Mouse (Mus musculus): Measurements from ENCODE around the gene Fkbp15. TPM values are rescaled to one million over a fixed set of nuclear protein-coding genes. Genes with fewer than 3 reads are reported as not detected.

Fkbp15 gene
- polyA plus RNA-seq, 1 experiment from 2014 or later = 19.2 TPM

DNA sequence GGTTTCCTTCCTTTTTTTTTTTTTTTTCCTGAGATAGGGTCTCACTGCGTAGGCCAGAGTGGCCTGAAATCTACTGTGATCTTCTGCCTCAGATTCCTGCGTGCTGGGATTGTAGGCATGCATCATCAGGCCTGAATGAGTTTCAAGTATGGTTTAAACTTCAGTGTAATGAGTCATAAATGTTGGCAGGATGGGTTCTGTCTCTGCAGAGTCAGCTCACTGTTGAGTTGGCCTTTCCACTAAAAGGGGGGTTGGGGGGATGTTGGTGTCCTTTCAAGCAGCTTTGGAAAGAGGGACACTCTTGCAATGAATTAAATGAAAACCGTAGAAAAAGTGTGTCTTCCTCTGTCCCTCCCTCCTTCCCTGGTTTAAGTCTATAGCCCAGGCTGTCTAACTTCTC lies 38.6 kb upstream of the Fkbp15 start:
- no peak overlapping the region for H3K9ac ChIP-seq (ENCODE audit: low read depth, low read length)
- no peaks in the 10 kb centered on the region for H3K9me3 ChIP-seq (replicated peaks; ENCODE audit: low read length)
- WGBS = 91% methylated on average over 3 of the region's 3 CpGs
- TF ChIP-seq CTCF (IDR thresholded peaks at IDR 0.05; ENCODE audit: low read depth) = no peak
- ATAC-seq (replicated peaks; ENCODE audit: low FRiP score, low read depth) = no peak
- no peak for DNase-seq (ENCODE audit: low spot score)
- no peak overlapping the region for H3K4me3 ChIP-seq (replicated peaks; ENCODE audit: low read depth, low read length)
- no peaks in the 10 kb centered on the region for H3K4me1 ChIP-seq (replicated peaks; ENCODE audit: insufficient read depth, low read length)
- no peak overlapping the region for H3K4me2 ChIP-seq (ENCODE audit: low read length)
- no peak overlapping the region for H3K27ac ChIP-seq
- H3K27me3 ChIP-seq (ENCODE audit: insufficient read depth, low read length) = no peaks in the 10 kb centered on the region
- H3K36me3 ChIP-seq (ENCODE audit: insufficient read depth, low read length) = peaks cover 52% of the 10 kb centered on the region

DNA sequence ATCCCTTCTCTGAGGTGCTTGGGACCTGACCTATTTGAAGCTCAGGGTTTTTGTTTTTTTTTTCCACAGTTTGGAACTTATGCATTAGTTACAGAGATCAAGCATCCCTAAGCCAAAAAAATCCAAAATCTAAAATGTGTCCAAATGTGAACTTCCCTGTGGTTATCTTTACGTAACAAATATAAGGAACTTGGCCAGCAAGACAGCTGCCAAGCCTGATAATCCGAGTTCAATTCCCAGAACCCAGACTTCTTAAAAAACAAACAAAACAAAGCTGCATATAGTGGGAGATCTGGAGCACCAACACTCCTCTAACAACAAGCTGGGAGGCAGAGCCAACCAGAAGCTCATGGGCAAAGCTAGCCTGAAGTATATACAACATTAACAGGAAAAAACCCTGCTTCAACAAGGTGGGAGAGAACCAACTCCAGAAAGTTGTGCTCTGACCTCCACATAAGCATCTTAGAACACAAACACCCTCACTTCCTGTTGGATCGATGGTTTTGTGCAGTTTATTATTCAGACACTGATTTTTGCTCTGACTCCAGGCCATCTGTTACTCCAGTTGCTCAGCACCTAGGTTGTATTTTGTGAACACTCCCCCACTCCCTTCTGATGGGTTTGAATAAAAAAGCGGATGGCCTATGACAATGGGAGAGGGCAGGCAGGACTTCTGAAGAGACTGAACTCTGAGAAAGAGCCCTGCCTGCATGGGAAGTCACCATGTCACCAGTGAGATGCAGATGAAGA lies 37.4 kb upstream of the Fkbp15 start:
- Histone ChIP-seq H3K9ac (ENCODE audit: low read depth, low read length) (no peak overlapping the region), H3K4me3 (replicated peaks; ENCODE audit: low read depth, low read length) (no peak overlapping the region), H3K9me3 (replicated peaks; ENCODE audit: low read length) (no peaks in the 10 kb centered on the region), H3K27me3 (ENCODE audit: insufficient read depth, low read length) (no peaks in the 10 kb centered on the region), H3K27ac (no peak overlapping the region), H3K4me2 (ENCODE audit: low read length) (no peak overlapping the region), H3K36me3 (ENCODE audit: insufficient read depth, low read length) (peaks cover 52% of the 10 kb centered on the region), H3K4me1 (replicated peaks; ENCODE audit: insufficient read depth, low read length) (no peaks in the 10 kb centered on the region)
- DNase-seq (ENCODE audit: low spot score) (no peak), ATAC-seq (replicated peaks; ENCODE audit: low FRiP score, low read depth) (no peak)
- WGBS = 80% methylated on average over 4 of the region's 4 CpGs
- TF ChIP-seq CTCF (IDR thresholded peaks at IDR 0.05; ENCODE audit: low read depth) = no peak

DNA sequence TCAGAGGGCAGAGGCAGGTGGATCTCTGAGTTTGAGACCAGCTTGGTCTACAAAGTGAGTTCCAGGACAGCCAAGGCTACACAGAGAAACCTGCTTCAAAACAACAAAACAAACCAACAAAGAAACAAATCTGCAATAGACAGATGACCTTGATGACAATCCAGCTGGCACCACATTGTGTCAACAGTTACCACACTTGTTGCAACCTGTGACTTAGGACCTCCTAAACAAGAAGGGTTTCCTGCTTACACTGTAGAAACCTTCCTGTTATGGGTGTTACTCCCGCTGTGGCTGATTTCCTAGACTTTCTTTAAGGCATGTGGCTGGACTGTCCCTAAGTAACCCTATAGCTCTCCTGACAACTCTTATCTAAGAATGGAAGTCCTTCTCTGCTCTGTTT lies 35.5 kb upstream of the Fkbp15 start:
- no peak for DNase-seq (ENCODE audit: low spot score)
- no peaks in the 10 kb centered on the region for H3K27me3 ChIP-seq (ENCODE audit: insufficient read depth, low read length)
- no peak overlapping the region for H3K4me2 ChIP-seq (ENCODE audit: low read length)
- no peaks in the 10 kb centered on the region for H3K9me3 ChIP-seq (replicated peaks; ENCODE audit: low read length)
- no peaks in the 10 kb centered on the region for H3K4me1 ChIP-seq (replicated peaks; ENCODE audit: insufficient read depth, low read length)
- no peak overlapping the region for H3K27ac ChIP-seq
- no peak for TF ChIP-seq CTCF (IDR thresholded peaks at IDR 0.05; ENCODE audit: low read depth)
- H3K36me3 ChIP-seq (ENCODE audit: insufficient read depth, low read length) = peaks cover 42% of the 10 kb centered on the region
- H3K4me3 ChIP-seq (replicated peaks; ENCODE audit: low read depth, low read length) = no peak overlapping the region
- H3K9ac ChIP-seq (ENCODE audit: low read depth, low read length) = no peak overlapping the region
- no peak for ATAC-seq (replicated peaks; ENCODE audit: low FRiP score, low read depth)
- WGBS = 82% methylated on average over 1 of the region's 1 CpGs

DNA sequence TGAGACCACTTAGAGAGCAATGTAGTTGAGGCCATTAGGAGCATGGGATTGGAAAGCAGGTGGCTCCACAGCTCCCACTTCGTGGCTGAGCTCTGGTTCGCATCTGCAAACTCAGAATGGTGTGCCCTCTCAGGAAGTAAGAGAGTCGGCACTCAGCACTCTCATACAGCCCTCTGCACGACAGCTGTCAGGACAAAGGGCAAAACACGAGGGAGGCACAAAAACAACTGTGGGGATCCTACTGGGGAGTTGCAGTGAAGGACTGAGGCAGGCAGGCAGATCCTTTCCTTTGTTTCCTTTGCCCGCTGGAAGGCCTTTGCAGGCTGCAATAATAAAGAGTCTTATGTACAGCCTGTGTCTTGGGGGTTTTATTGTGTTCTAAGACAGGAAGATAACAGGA lies 33.1 kb upstream of the Fkbp15 start:
- no peak overlapping the region for H3K4me2 ChIP-seq (ENCODE audit: low read length)
- no peak overlapping the region for H3K27ac ChIP-seq
- DNase-seq (ENCODE audit: low spot score) = no peak
- peaks cover 31% of the 10 kb centered on the region for H3K36me3 ChIP-seq (ENCODE audit: insufficient read depth, low read length)
- H3K4me3 ChIP-seq (replicated peaks; ENCODE audit: low read depth, low read length) = no peak overlapping the region
- no peak for TF ChIP-seq CTCF (IDR thresholded peaks at IDR 0.05; ENCODE audit: low read depth)
- H3K27me3 ChIP-seq (ENCODE audit: insufficient read depth, low read length) = no peaks in the 10 kb centered on the region
- H3K9ac ChIP-seq (ENCODE audit: low read depth, low read length) = no peak overlapping the region
- H3K9me3 ChIP-seq (replicated peaks; ENCODE audit: low read length) = no peaks in the 10 kb centered on the region
- no peaks in the 10 kb centered on the region for H3K4me1 ChIP-seq (replicated peaks; ENCODE audit: insufficient read depth, low read length)
- no peak for ATAC-seq (replicated peaks; ENCODE audit: low FRiP score, low read depth)
- WGBS = 68% methylated on average over 6 of the region's 6 CpGs

DNA sequence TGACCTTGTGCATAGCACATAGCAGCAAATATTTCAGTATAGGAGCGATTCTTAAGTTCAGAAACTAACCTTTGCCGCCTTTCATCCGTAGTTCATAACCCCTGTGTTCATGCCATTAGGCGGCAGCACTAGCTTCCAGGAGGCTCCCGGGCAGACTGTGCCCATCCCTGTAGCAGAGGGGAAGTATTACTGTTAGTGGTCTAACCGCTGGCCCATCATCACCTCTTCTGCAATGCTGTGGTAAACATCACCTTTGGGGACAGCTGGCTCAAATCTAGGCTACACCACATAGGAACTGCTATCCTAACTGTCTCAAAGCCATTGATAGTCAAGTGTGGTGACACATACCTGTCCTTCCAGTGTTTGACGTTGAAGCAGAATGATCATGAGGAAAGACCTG lies 31.5 kb upstream of the Fkbp15 start:
- H3K4me1 ChIP-seq (replicated peaks; ENCODE audit: insufficient read depth, low read length) = no peaks in the 10 kb centered on the region
- no peak for DNase-seq (ENCODE audit: low spot score)
- H3K4me3 ChIP-seq (replicated peaks; ENCODE audit: low read depth, low read length) = no peak overlapping the region
- no peak overlapping the region for H3K9ac ChIP-seq (ENCODE audit: low read depth, low read length)
- no peak for ATAC-seq (replicated peaks; ENCODE audit: low FRiP score, low read depth)
- peaks cover 29% of the 10 kb centered on the region; the same call in 1 of the 2 replicates for H3K36me3 ChIP-seq (ENCODE audit: insufficient read depth, low read length)
- no peaks in the 10 kb centered on the region for H3K9me3 ChIP-seq (replicated peaks; ENCODE audit: low read length)
- TF ChIP-seq CTCF (IDR thresholded peaks at IDR 0.05; ENCODE audit: low read depth) = no peak
- no peak overlapping the region for H3K27ac ChIP-seq
- no peaks in the 10 kb centered on the region for H3K27me3 ChIP-seq (ENCODE audit: insufficient read depth, low read length)
- no peak overlapping the region for H3K4me2 ChIP-seq (ENCODE audit: low read length)
- 86% methylated on average over 7 of the region's 7 CpGs for WGBS

DNA sequence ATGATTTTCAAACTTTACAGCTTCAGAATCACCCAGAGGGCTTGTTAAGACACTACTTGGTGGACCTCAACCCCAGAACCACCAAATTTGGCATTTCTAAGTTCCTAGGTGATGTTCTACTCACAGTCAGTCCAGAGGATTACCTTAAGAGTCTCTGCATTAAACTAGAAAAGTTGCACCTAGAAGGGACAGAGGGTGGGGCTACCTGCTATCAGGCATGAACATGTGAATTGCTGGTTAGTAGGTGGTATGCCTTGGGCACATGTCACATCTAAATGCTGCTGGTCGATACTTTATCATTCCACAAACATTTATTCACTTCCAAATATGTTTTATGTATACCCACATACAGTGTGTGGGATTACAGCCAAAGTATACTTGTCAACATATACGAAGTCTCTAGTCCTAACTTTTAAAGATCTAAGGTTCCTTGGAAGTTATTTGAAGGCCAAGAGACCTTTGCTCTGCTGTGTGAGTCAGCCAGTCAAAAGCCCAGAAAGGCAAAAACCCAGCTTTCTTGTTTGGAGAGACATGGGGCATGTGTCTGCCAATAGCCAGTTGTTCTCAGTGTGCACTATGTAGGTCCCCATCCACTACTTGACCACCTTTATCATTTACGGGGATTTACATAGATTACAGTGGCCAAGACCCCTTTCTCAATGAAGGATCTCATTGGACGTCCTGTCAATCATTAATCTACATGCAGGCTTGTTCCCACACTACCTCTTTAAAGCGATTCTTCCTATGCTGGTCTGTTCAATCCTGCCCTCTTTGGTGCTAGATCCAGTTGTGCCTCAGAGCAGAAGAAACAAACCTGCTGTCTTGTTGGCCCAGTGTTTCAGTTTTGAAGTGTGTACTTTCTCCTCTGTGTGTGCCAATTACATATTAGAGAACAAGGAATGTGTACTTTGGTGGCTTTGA lies 29.5 kb upstream of the Fkbp15 start:
- Histone ChIP-seq H3K4me1 (replicated peaks; ENCODE audit: insufficient read depth, low read length) (no peaks in the 10 kb centered on the region), H3K9me3 (replicated peaks; ENCODE audit: low read length) (no peaks in the 10 kb centered on the region), H3K4me2 (ENCODE audit: low read length) (no peak overlapping the region), H3K9ac (ENCODE audit: low read depth, low read length) (no peak overlapping the region), H3K36me3 (ENCODE audit: insufficient read depth, low read length) (peaks cover 26% of the 10 kb centered on the region; the same call in 1 of the 2 replicates), H3K27me3 (ENCODE audit: insufficient read depth, low read length) (no peaks in the 10 kb centered on the region), H3K4me3 (replicated peaks; ENCODE audit: low read depth, low read length) (no peak overlapping the region), H3K27ac (no peak overlapping the region)
- 69% methylated on average over 5 of the region's 5 CpGs for whole genome bisulfite sequencing
- no peak for ATAC-seq (replicated peaks; ENCODE audit: low FRiP score, low read depth)
- TF ChIP-seq CTCF (IDR thresholded peaks at IDR 0.05; ENCODE audit: low read depth) = no peak
- DNase-seq (ENCODE audit: low spot score) = no peak

Data from kidney, postnatal 0 days (tissue).